Comparison of ENCODE assay signal across 20 mouse cellular contexts in genomic region chr12:86508313-86508988, GRCm38 (mm10).
A peak's percentile ranks its signal among the peaks of the same experiment; 100 is the strongest.
DNase-seq lines count a peak whose midpoint lies in the region; ATAC-seq and TF ChIP-seq lines count a peak whose summit lies in the region.
"Had no signal": no experiment of that assay in that cellular context is flagged by ENCODE, and none has a peak within 500 bp of the region (broad histone marks: within the 10 kb centered on the region; RNA-seq: fewer than 3 reads in every experiment).

No protein-coding gene starts in this region.

- 76% methylated on average over 6 of the region's 6 CpGs for WGBS in kidney, postnatal 0 days
- 79% methylated on average over 6 of the region's 6 CpGs for WGBS in kidney, embryonic 16.5 days
- WGBS in stomach, postnatal 0 days: 82% methylated on average over 6 of the region's 6 CpGs

- no peaks in the 10 kb centered on the region for H3K36me3 ChIP-seq in kidney, postnatal 0 days (ENCODE audit: insufficient read depth, low read length)
- no peaks in the 10 kb centered on the region for H3K36me3 ChIP-seq in kidney, embryonic 16.5 days (ENCODE audit: insufficient read depth, low read length)
- no peaks in the 10 kb centered on the region for H3K36me3 ChIP-seq in testis, adult 2 months (ENCODE audit: control insufficient read depth, insufficient read depth, low read length)
- H3K36me3 ChIP-seq in stomach, postnatal 0 days (ENCODE audit: control insufficient read depth, insufficient read depth, low read length): no peaks in the 10 kb centered on the region
- H3K36me3 ChIP-seq: embryonic facial prominence, embryonic 10.5 days; heart, embryonic 10.5 days; lung, embryonic 15.5 days had no signal

- no peak for ATAC-seq in kidney, postnatal 0 days (replicated peaks; ENCODE audit: low FRiP score, low read depth)
- no peak for ATAC-seq in kidney, embryonic 16.5 days (ENCODE audit: low FRiP score, low TSS enrichment)
- ATAC-seq in stomach, postnatal 0 days (ENCODE audit: low FRiP score, low TSS enrichment): no peak
- ATAC-seq: forebrain, embryonic 16.5 days; inflammation-experienced regulatory T-cells, adult 6 months; midbrain, embryonic 16.5 days had no signal

- no peaks in the 10 kb centered on the region; the same call in 1 of the 2 replicates for H3K27me3 ChIP-seq in kidney, postnatal 0 days (ENCODE audit: insufficient read depth, low read length)
- H3K27me3 ChIP-seq in kidney, embryonic 16.5 days (ENCODE audit: insufficient read depth, low read length): no peaks in the 10 kb centered on the region
- no peaks in the 10 kb centered on the region for H3K27me3 ChIP-seq in testis, adult 2 months (ENCODE audit: control insufficient read depth, insufficient read depth, low read length)
- H3K27me3 ChIP-seq in stomach, postnatal 0 days (ENCODE audit: control insufficient read depth, insufficient read depth, low read length): no peaks in the 10 kb centered on the region
- H3K27me3 ChIP-seq: lung, embryonic 15.5 days had no signal

- H3K4me1 ChIP-seq in kidney, postnatal 0 days (replicated peaks; ENCODE audit: insufficient read depth, low read length): no peaks in the 10 kb centered on the region
- H3K4me1 ChIP-seq in kidney, embryonic 16.5 days (ENCODE audit: insufficient read depth, low read length): 0 out of 2 replicates have a peak, but pooled peaks cover 2% of the 10 kb centered on the region
- H3K4me1 ChIP-seq in testis, adult 2 months (ENCODE audit: control insufficient read depth, insufficient read depth, low read length): no peaks in the 10 kb centered on the region
- no peaks in the 10 kb centered on the region for H3K4me1 ChIP-seq in stomach, postnatal 0 days (replicated peaks; ENCODE audit: control insufficient read depth, insufficient read depth)

- H3K4me3 ChIP-seq in gastrocnemius, adult 2 months: no peak overlapping the region
- no peak overlapping the region for H3K4me3 ChIP-seq in kidney, postnatal 0 days (replicated peaks; ENCODE audit: low read depth, low read length)
- H3K4me3 ChIP-seq in kidney, embryonic 16.5 days (ENCODE audit: low read length): no peak overlapping the region
- no peak overlapping the region for H3K4me3 ChIP-seq in testis, adult 2 months (ENCODE audit: control insufficient read depth, low read depth, low read length)
- H3K4me3 ChIP-seq in stomach, postnatal 0 days (ENCODE audit: low read depth, low read length): no peak overlapping the region
- H3K4me3 ChIP-seq: embryonic facial prominence, embryonic 10.5 days; heart, embryonic 10.5 days; lung, embryonic 15.5 days had no signal

- peak; percentile 37 for TF ChIP-seq CTCF in gastrocnemius, adult 2 months (IDR thresholded peaks at IDR 0.05)
- peak; percentile 43; the same call in 1 of the 2 replicates for TF ChIP-seq CTCF in kidney, postnatal 0 days (IDR thresholded peaks at IDR 0.05; ENCODE audit: low read depth)
- peak; percentile 35; the same call in 1 of the 2 replicates for TF ChIP-seq CTCF in testis, adult 2 months (IDR thresholded peaks at IDR 0.05; ENCODE audit: control insufficient read depth, insufficient read depth, insufficient replicate concordance, low read depth, low read length)
- TF ChIP-seq CTCF in stomach, postnatal 0 days (IDR thresholded peaks at IDR 0.05; ENCODE audit: low read depth): peak; percentile 38; the same call in 1 of the 2 replicates

- H3K9me3 ChIP-seq in kidney, postnatal 0 days (replicated peaks; ENCODE audit: low read length): no peaks in the 10 kb centered on the region
- H3K9me3 ChIP-seq in kidney, embryonic 16.5 days (ENCODE audit: low read length): no peaks in the 10 kb centered on the region
- H3K9me3 ChIP-seq in stomach, postnatal 0 days (ENCODE audit: control insufficient read depth, low read length): no peaks in the 10 kb centered on the region
- H3K9me3 ChIP-seq: embryonic facial prominence, embryonic 10.5 days; heart, embryonic 10.5 days; lung, embryonic 15.5 days had no signal

- H3K27ac ChIP-seq in gastrocnemius, adult 2 months: no peak overlapping the region
- H3K27ac ChIP-seq in kidney, postnatal 0 days: no peak overlapping the region
- H3K27ac ChIP-seq in kidney, embryonic 16.5 days (ENCODE audit: low read length): no peak overlapping the region
- H3K27ac ChIP-seq in testis, adult 2 months (ENCODE audit: control insufficient read depth, insufficient read depth, low read depth, low read length): no peak overlapping the region
- H3K27ac ChIP-seq in stomach, postnatal 0 days (replicated peaks): no peak overlapping the region
- H3K27ac ChIP-seq: embryonic facial prominence, embryonic 10.5 days; lung, embryonic 15.5 days had no signal

- no peak overlapping the region for H3K9ac ChIP-seq in kidney, postnatal 0 days (ENCODE audit: low read depth, low read length)
- no peak overlapping the region for H3K9ac ChIP-seq in kidney, embryonic 16.5 days (replicated peaks; ENCODE audit: low read length)
- no peak overlapping the region for H3K9ac ChIP-seq in stomach, postnatal 0 days (ENCODE audit: low read length)
- H3K9ac ChIP-seq: lung, embryonic 15.5 days had no signal

- intact Hi-C loops in gastrocnemius, adult 2 months (cut with DNase I): no loop called here

- no peak for TF ChIP-seq POLR2A in testis, adult 2 months (IDR thresholded peaks at IDR 0.05; ENCODE audit: control insufficient read depth, low read depth, low read length)

- no peak for TF ChIP-seq EP300 in stomach, postnatal 0 days (optimal IDR thresholded peaks at IDR 0.05)

- no peak for DNase-seq in gastrocnemius, adult 2 months
- no peak for DNase-seq in gastrocnemius, postnatal 25 days
- DNase-seq in kidney, postnatal 0 days (ENCODE audit: low spot score): no peak
- no peak for DNase-seq in testis, postnatal 10 days (ENCODE audit: low spot score)
- DNase-seq in stomach, postnatal 0 days (ENCODE audit: low spot score): no peak
- DNase-seq in thymus, adult 18-20 months: no peak
- DNase-seq: cerebellum, adult 18-20 months; cerebellum, postnatal 36 days; gastrocnemius, postnatal 10 days; heart, postnatal 36 days; layer of hippocampus, adult 9-11 months; right cerebral cortex, adult 18-20 months had no signal

- H3K4me2 ChIP-seq in kidney, postnatal 0 days (ENCODE audit: low read length): no peak overlapping the region
- H3K4me2 ChIP-seq in kidney, embryonic 16.5 days (replicated peaks; ENCODE audit: low read depth, low read length): no peak overlapping the region
- H3K4me2 ChIP-seq in stomach, postnatal 0 days (replicated peaks; ENCODE audit: low read depth): no peak overlapping the region
- H3K4me2 ChIP-seq: lung, embryonic 15.5 days had no signal
